Mouse (Mus musculus) thymus, adult 2 months (tissue): ENCODE measurements around the gene Arhgap27.

ENCODE experiments used
- CTCF ChIP-seq: fragments of 200-500 bp; IDR thresholded peaks from 2 replicates; pipeline ENCODE4 v1.5.1; 2012; ENCODE audit warnings: mild to moderate bottlenecking, control low read depth, low read length, moderate library complexity, borderline replicate concordance; ENCODE audit not compliant: control insufficient read depth, poor library complexity, insufficient read depth; ENCODE audit errors: extremely low read depth
- POLR2A ChIP-seq: fragments of 200-500 bp; IDR thresholded peaks from 2 replicates; pipeline ENCODE4 v1.6.1; 2012; ENCODE audit warnings: mild to moderate bottlenecking, low read length, control low read depth, moderate library complexity; ENCODE audit not compliant: control insufficient read depth, poor library complexity, insufficient read depth; ENCODE audit errors: extremely low read depth

DNA sequence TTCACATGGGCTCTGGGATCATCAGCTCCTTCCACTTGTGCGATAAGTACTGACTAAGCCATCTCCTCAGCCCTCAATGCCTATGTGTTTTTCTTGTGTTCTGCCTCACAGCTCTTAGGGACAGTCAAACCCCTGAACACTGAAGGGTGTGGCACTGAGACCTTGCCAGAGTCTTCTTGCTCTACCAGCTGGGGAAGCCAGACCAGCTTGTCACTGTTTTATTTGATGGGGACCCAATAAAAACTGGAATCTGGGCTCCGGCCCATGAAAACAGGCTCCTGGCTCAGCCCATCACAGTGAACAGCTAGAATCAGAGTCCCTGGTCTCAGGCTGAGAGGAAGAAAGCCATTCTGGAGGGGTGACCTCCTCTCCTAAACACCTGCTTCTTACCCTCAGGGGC, 26.3 kb downstream of the Arhgap27 start:
- TF ChIP-seq POLR2A (no peak), CTCF (no peak)
